Mouse (Mus musculus) gonadal fat pad, adult 2 months (tissue): ENCODE data around the gene Ptk7. TPM values are rescaled to one million over a fixed set of nuclear protein-coding genes. Genes with fewer than 3 reads are reported as not detected.
"Not testable (repeated sequence)": the region's sequence is repeated elsewhere in the genome, so short reads cannot be mapped to it uniquely, and the experiment has no call there.

Source experiments
- DNase-seq: peaks from one replicate; pipeline ENCODE4 v3.0.0-alpha.2; 2012; ENCODE audit warnings: low read depth
- polyA plus RNA-seq: library from polyadenylated mRNA; depleted of rRNA; stranded (reverse); fragments of >200 nt; gene quantifications from 2 replicates; pipeline ENCODE4 v1.2.3, GENCODE M21; 2012

Gene Ptk7
- polyA plus RNA-seq, 1 experiment = 15.7 TPM

- not testable (repeated sequence) for DNase-seq
Measured at GRCm38 (mm10) chr17:46557321-46557720, 72.0 kb downstream of the Ptk7 start.

GRCm38 (mm10) chr17:46556584-46556945 lies 72.7 kb downstream of the Ptk7 start:
- DNase-seq = no peak

GRCm38 (mm10) chr17:46555673-46556583 lies 73.4 kb downstream of the Ptk7 start, which contains the start of gene Srf:
Gene Srf (minus strand): TSS chr17:46556175.
- peak; percentile 89 for DNase-seq

GRCm38 (mm10) chr17:46554977-46555672 lies 74.2 kb downstream of the Ptk7 start:
- no peak for DNase-seq

- DNase-seq = no peak
Measured at GRCm38 (mm10) chr17:46554646-46554976, 74.7 kb downstream of the Ptk7 start.

GRCm38 (mm10) chr17:46553926-46554325 lies 75.4 kb downstream of the Ptk7 start:
- DNase-seq = no peak

- DNase-seq = no peak
Measured at GRCm38 (mm10) chr17:46553469-46553868, 75.8 kb downstream of the Ptk7 start.

- DNase-seq = peak; percentile 74
Measured at GRCm38 (mm10) chr17:46552841-46553423, 76.4 kb downstream of the Ptk7 start.

GRCm38 (mm10) chr17:46552151-46552550 lies 77.2 kb downstream of the Ptk7 start:
- DNase-seq = no peak

GRCm38 (mm10) chr17:46551369-46551768 lies 77.9 kb downstream of the Ptk7 start:
- no peak for DNase-seq

- DNase-seq = no peak
Measured at GRCm38 (mm10) chr17:46550904-46551303, 78.4 kb downstream of the Ptk7 start.

GRCm38 (mm10) chr17:46549642-46550041 lies 79.7 kb downstream of the Ptk7 start:
- no peak for DNase-seq

- no peak for DNase-seq
Measured at GRCm38 (mm10) chr17:46549193-46549592, 80.1 kb downstream of the Ptk7 start.

GRCm38 (mm10) chr17:46548741-46549140 lies 80.6 kb downstream of the Ptk7 start:
- no peak for DNase-seq

GRCm38 (mm10) chr17:46547923-46548322 lies 81.4 kb downstream of the Ptk7 start:
- no peak for DNase-seq

GRCm38 (mm10) chr17:46546995-46547394 lies 82.3 kb downstream of the Ptk7 start:
- no peak for DNase-seq

- no peak for DNase-seq
Measured at GRCm38 (mm10) chr17:46546591-46546990, 82.7 kb downstream of the Ptk7 start.

GRCm38 (mm10) chr17:46545813-46546564 lies 83.3 kb downstream of the Ptk7 start, which contains the start of gene Cul9:
Gene Cul9 (minus strand): TSS chr17:46546388.
- no peak for DNase-seq

GRCm38 (mm10) chr17:46543661-46544060 lies 85.6 kb downstream of the Ptk7 start:
- DNase-seq = no peak

- no peak for DNase-seq
Measured at GRCm38 (mm10) chr17:46525579-46526307, 103.6 kb downstream of the Ptk7 start.

- DNase-seq = no peak
Measured at GRCm38 (mm10) chr17:46525065-46525464, 104.2 kb downstream of the Ptk7 start.
